Mouse (Mus musculus) liver, embryonic 14.5 days (tissue): ENCODE measurements around the gene Trip13.

Experiments used
- CTCF ChIP-seq: IDR thresholded peaks from 2 replicates; pipeline ENCODE4 v1.5.1; 2016; ENCODE audit warnings: antibody characterized with exemption, low read depth, control low read depth
- EP300 ChIP-seq: IDR thresholded peaks from 2 replicates; pipeline ENCODE4 v1.6.1; 2016; ENCODE audit warnings: antibody characterized with exemption, low read depth

DNA sequence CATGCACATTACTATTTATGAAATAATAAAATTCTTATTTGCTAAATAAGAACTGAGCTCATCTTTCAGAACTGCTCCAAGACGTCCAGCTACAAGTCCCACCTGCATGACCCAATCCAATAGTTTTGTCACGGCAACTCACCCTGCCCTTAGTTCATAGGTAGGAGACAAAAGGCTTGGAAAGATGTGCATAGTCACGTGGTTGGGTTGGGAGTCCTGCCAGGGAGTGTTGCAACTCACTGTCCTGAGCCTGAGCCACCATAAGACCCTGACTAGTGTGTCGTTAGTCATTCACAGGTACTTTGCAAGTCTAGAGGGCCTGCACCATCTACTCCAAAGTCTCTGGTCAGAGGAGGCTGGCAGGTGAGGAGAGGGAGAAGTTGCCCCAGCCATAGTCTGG lies 51.5 kb downstream of the Trip13 start:
- TF ChIP-seq CTCF, result no peak
- TF ChIP-seq EP300, result no peak
